Mouse (Mus musculus): ENCODE data around the gene Disc1.

DNA sequence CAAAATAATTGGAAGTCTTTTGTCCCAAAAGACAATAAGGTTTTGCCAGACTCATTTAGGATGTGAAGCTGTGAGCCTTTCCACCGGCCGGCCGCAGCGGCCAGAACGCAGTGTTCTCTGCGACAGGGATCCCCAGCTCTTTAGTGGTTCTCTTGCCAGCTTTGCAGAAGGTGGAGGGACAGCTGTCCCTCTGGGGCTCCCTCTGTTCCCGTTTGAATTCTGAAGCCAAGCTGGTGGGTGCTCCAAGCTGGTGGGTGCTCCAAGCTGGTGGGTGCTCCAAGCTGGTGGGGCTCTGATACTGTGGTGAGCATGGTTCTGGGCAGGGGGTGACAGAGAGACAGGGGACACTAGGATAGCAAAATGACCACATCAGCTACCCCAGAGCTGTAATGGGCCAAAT is 30.5 kb downstream of the Disc1 start:
- TF ChIP-seq CTCF (IDR thresholded peaks at IDR 0.05): no peak
- TF ChIP-seq POLR2A (IDR thresholded peaks at IDR 0.05; ENCODE audit: insufficient read depth, low read depth, low read length): no peak

Measured in heart, adult 2 months (tissue).